Mouse (Mus musculus) bone marrow, adult 2 months (tissue): ENCODE results near the gene Man2b2. TPM values are rescaled to one million over a fixed set of nuclear protein-coding genes. Genes with fewer than 3 reads are reported as not detected.

Source experiments
- H3K27ac ChIP-seq: fragments of 200-500 bp; 2 replicates; pipeline ENCODE4 v1.5.1; 2012; ENCODE audit warnings: low read depth, mild to moderate bottlenecking, control low read depth, inconsistent platforms, low read length; ENCODE audit not compliant: control insufficient read depth, poor library complexity, insufficient read depth
- H3K4me1 ChIP-seq: fragments of 200-500 bp; 2 replicates; pipeline ENCODE4 v1.6.1; 2011; ENCODE audit warnings: low read length; ENCODE audit not compliant: control insufficient read depth, insufficient read depth
- H3K4me3 ChIP-seq: fragments of 200-500 bp; replicated peaks from 2 replicates; pipeline ENCODE3; 2011; ENCODE audit warnings: mild to moderate bottlenecking, low read depth, low read length, control low read depth; ENCODE audit not compliant: control insufficient read depth
- CTCF ChIP-seq: fragments of 200-500 bp; IDR thresholded peaks from 2 replicates; pipeline ENCODE4 v1.5.1; 2011; ENCODE audit warnings: low read length, control low read depth; ENCODE audit not compliant: control insufficient read depth, insufficient read depth
- POLR2A ChIP-seq: fragments of 200-500 bp; IDR thresholded peaks from 2 replicates; pipeline ENCODE4 v1.6.1; 2011; ENCODE audit warnings: low read depth, mild to moderate bottlenecking, control low read depth, low read length, borderline replicate concordance; ENCODE audit not compliant: control insufficient read depth
- WGBS: fragments of 180-500 bp; shearing (Covaris S2); methylation state at CpG from one replicate; pipeline ENCODE4 v1.1.7; 2018; 5-methylcytosine and 5-hydroxymethylcytosine counted together
- polyA plus RNA-seq: library from polyadenylated mRNA; stranded (reverse); fragments of >200 nt; gene quantifications from 2 replicates; pipeline ENCODE4 v1.2.4, GENCODE M21; 2011; ENCODE audit warnings: low replicate concordance; ENCODE audit not compliant: missing spikeins, insufficient read depth, insufficient read length

Man2b2 gene
- polyA plus RNA-seq, 1 experiment, result 16.5 TPM

GRCm38 (mm10) chr5:36868266-36869090 is 38.0 kb upstream of the Man2b2 start, which contains the start of gene Ppp2r2c:
TSS of gene Ppp2r2c (plus strand) at chr5:36868513.
- TF ChIP-seq CTCF (no peak), POLR2A (no peak)
- no peaks in the 10 kb centered on the region for H3K4me1 ChIP-seq
- 4% methylated on average over 100 of the region's 108 CpGs for WGBS
- H3K27ac ChIP-seq, result no peak within 1 kb of the TSS
- no peak within 1 kb of the TSS for H3K4me3 ChIP-seq

GRCm38 (mm10) chr5:36867561-36867960 is 37.1 kb upstream of the Man2b2 start:
- 10% methylated on average over 6 of the region's 6 CpGs for WGBS
- TF ChIP-seq POLR2A (no peak), CTCF (no peak)
- no peak overlapping the region for H3K4me3 ChIP-seq
- no peaks in the 10 kb centered on the region for H3K4me1 ChIP-seq
- no peak overlapping the region for H3K27ac ChIP-seq

GRCm38 (mm10) chr5:36866701-36867250 is 36.3 kb upstream of the Man2b2 start:
- Histone ChIP-seq H3K4me3 (no peak overlapping the region), H3K27ac (no peak overlapping the region), H3K4me1 (no peaks in the 10 kb centered on the region)
- TF ChIP-seq CTCF (no peak), POLR2A (no peak)
- 66% methylated on average over 7 of the region's 7 CpGs for WGBS

- WGBS, result 74% methylated on average over 2 of the region's 2 CpGs
- no peak overlapping the region for H3K4me3 ChIP-seq
- no peak for TF ChIP-seq CTCF
Measured at GRCm38 (mm10) chr5:36861084-36861483, 30.6 kb upstream of the Man2b2 start.

GRCm38 (mm10) chr5:36857546-36857945 is 27.1 kb upstream of the Man2b2 start:
- TF ChIP-seq CTCF, result no peak
- TF ChIP-seq POLR2A, result no peak

More at GRCm38 (mm10) chr5:36861084-36861483, 30.6 kb upstream of the Man2b2 start:
- no peak overlapping the region for H3K27ac ChIP-seq
- no peaks in the 10 kb centered on the region for H3K4me1 ChIP-seq

GRCm38 (mm10) chr5:36856529-36856928 is 26.1 kb upstream of the Man2b2 start:
- TF ChIP-seq CTCF, result no peak
- no peak for TF ChIP-seq POLR2A
- no peak overlapping the region for H3K4me3 ChIP-seq
- WGBS, result 80% methylated on average over 7 of the region's 7 CpGs
- H3K4me1 ChIP-seq, result no peaks in the 10 kb centered on the region
- H3K27ac ChIP-seq, result no peak overlapping the region

More at GRCm38 (mm10) chr5:36857546-36857945, 27.1 kb upstream of the Man2b2 start:
- Histone ChIP-seq H3K4me3 (no peak overlapping the region), H3K4me1 (no peaks in the 10 kb centered on the region), H3K27ac (no peak overlapping the region)
- 73% methylated on average over 5 of the region's 5 CpGs for WGBS

- Histone ChIP-seq H3K27ac (no peak overlapping the region), H3K4me3 (no peak overlapping the region), H3K4me1 (no peaks in the 10 kb centered on the region)
- 68% methylated on average over 3 of the region's 3 CpGs for WGBS
- no peak for TF ChIP-seq POLR2A
- no peak for TF ChIP-seq CTCF
Measured at GRCm38 (mm10) chr5:36855180-36855579, 24.7 kb upstream of the Man2b2 start.

- WGBS, result 63% methylated on average over 4 of the region's 4 CpGs
- TF ChIP-seq CTCF (no peak), POLR2A (no peak)
- no peak overlapping the region for H3K27ac ChIP-seq
Measured at GRCm38 (mm10) chr5:36851572-36851971, 21.1 kb upstream of the Man2b2 start.

GRCm38 (mm10) chr5:36844490-36844889 is 14.0 kb upstream of the Man2b2 start:
- WGBS, result 74% methylated on average over 10 of the region's 10 CpGs

More at GRCm38 (mm10) chr5:36851572-36851971, 21.1 kb upstream of the Man2b2 start:
- H3K4me1 ChIP-seq, result no peaks in the 10 kb centered on the region
- no peak overlapping the region for H3K4me3 ChIP-seq

More at GRCm38 (mm10) chr5:36844490-36844889, 14.0 kb upstream of the Man2b2 start:
- Histone ChIP-seq H3K4me1 (no peaks in the 10 kb centered on the region), H3K4me3 (no peak overlapping the region), H3K27ac (no peak overlapping the region)
- TF ChIP-seq POLR2A (no peak), CTCF (no peak)
